Mouse (Mus musculus): ENCODE data around the gene Gm20388. TPM values are rescaled to one million over a fixed set of nuclear protein-coding genes. Genes with fewer than 3 reads are reported as not detected.

Gene Gm20388
- polyA plus RNA-seq, 1 experiment = 23.9 TPM

GRCm38 (mm10) chr8:120442306-120443003, 531.8 kb downstream of the Gm20388 start:
- no peak overlapping the region for H3K27ac ChIP-seq (ENCODE audit: insufficient read depth, low read length)
- no peak overlapping the region for H3K4me3 ChIP-seq (ENCODE audit: insufficient read depth, low read length)
- TF ChIP-seq CTCF (IDR thresholded peaks at IDR 0.05; ENCODE audit: extremely low read depth, insufficient read depth, low read length) (no peak), POLR2A (IDR thresholded peaks at IDR 0.05; ENCODE audit: extremely low read depth, insufficient read depth, low read length) (no peak)
- peaks cover 18% of the 10 kb centered on the region for H3K4me1 ChIP-seq (ENCODE audit: control insufficient read depth, insufficient read depth, low read length)

DNA sequence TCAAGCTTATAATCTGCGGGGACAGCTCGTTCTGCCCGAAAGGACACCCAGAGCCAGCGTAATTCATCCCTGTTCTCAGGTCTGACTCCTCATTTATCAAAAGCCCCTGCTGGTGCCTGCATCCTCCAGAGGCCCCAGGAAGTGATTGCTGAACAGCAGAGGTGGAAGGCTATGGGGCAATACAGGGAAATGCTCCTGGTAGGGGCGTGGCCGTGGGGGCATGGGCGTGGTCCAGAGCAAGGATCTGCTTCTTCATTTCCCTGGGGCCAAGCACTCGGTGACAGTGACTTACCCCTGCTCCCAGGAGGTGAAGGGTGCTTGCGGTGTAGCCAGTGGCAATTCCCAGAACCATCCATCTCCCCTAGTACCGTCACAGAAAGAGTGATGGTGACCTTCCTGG, 534.6 kb downstream of the Gm20388 start:
- H3K4me1 ChIP-seq (ENCODE audit: control insufficient read depth, insufficient read depth, low read length) = peaks cover 8% of the 10 kb centered on the region
- H3K27ac ChIP-seq (ENCODE audit: insufficient read depth, low read length) = no peak overlapping the region
- H3K4me3 ChIP-seq (ENCODE audit: insufficient read depth, low read length) = no peak overlapping the region
- no peak for TF ChIP-seq POLR2A (IDR thresholded peaks at IDR 0.05; ENCODE audit: extremely low read depth, insufficient read depth, low read length)
- TF ChIP-seq CTCF (IDR thresholded peaks at IDR 0.05; ENCODE audit: extremely low read depth, insufficient read depth, low read length) = no peak

- Histone ChIP-seq H3K27ac (ENCODE audit: insufficient read depth, low read length) (no peak overlapping the region), H3K4me3 (ENCODE audit: insufficient read depth, low read length) (no peak overlapping the region), H3K4me1 (ENCODE audit: control insufficient read depth, insufficient read depth, low read length) (0 out of 2 replicates have a peak, but pooled peaks cover 2% of the 10 kb centered on the region)
- no peak for TF ChIP-seq POLR2A (IDR thresholded peaks at IDR 0.05; ENCODE audit: extremely low read depth, insufficient read depth, low read length)
- no peak for TF ChIP-seq CTCF (IDR thresholded peaks at IDR 0.05; ENCODE audit: extremely low read depth, insufficient read depth, low read length)
Measured at GRCm38 (mm10) chr8:120448131-120448530, 537.5 kb downstream of the Gm20388 start.

- TF ChIP-seq POLR2A (IDR thresholded peaks at IDR 0.05; ENCODE audit: extremely low read depth, insufficient read depth, low read length) (no peak), CTCF (IDR thresholded peaks at IDR 0.05; ENCODE audit: extremely low read depth, insufficient read depth, low read length) (no peak)
- 0 out of 2 replicates have a peak, but pooled peaks cover 2% of the 10 kb centered on the region for H3K4me1 ChIP-seq (ENCODE audit: control insufficient read depth, insufficient read depth, low read length)
Measured at GRCm38 (mm10) chr8:120449139-120449538, 538.5 kb downstream of the Gm20388 start.

GRCm38 (mm10) chr8:120449608-120450031, 539.0 kb downstream of the Gm20388 start:
- TF ChIP-seq CTCF (IDR thresholded peaks at IDR 0.05; ENCODE audit: extremely low read depth, insufficient read depth, low read length) = no peak
- no peak for TF ChIP-seq POLR2A (IDR thresholded peaks at IDR 0.05; ENCODE audit: extremely low read depth, insufficient read depth, low read length)
- Histone ChIP-seq H3K4me1 (ENCODE audit: control insufficient read depth, insufficient read depth, low read length) (0 out of 2 replicates have a peak, but pooled peaks cover 2% of the 10 kb centered on the region), H3K27ac (ENCODE audit: insufficient read depth, low read length) (peak overlapping the region; percentile 59; the same call in 1 of the 2 replicates), H3K4me3 (ENCODE audit: insufficient read depth, low read length) (no peak overlapping the region)

More at GRCm38 (mm10) chr8:120449139-120449538, 538.5 kb downstream of the Gm20388 start:
- no peak overlapping the region for H3K4me3 ChIP-seq (ENCODE audit: insufficient read depth, low read length)
- H3K27ac ChIP-seq (ENCODE audit: insufficient read depth, low read length) = peak overlapping the region; percentile 59

GRCm38 (mm10) chr8:120452111-120452510, 541.5 kb downstream of the Gm20388 start:
- 0 out of 2 replicates have a peak, but pooled peaks cover 2% of the 10 kb centered on the region for H3K4me1 ChIP-seq (ENCODE audit: control insufficient read depth, insufficient read depth, low read length)
- TF ChIP-seq POLR2A (IDR thresholded peaks at IDR 0.05; ENCODE audit: extremely low read depth, insufficient read depth, low read length) (no peak), CTCF (IDR thresholded peaks at IDR 0.05; ENCODE audit: extremely low read depth, insufficient read depth, low read length) (no peak)
- H3K27ac ChIP-seq (ENCODE audit: insufficient read depth, low read length) = no peak overlapping the region
- H3K4me3 ChIP-seq (ENCODE audit: insufficient read depth, low read length) = no peak overlapping the region

DNA sequence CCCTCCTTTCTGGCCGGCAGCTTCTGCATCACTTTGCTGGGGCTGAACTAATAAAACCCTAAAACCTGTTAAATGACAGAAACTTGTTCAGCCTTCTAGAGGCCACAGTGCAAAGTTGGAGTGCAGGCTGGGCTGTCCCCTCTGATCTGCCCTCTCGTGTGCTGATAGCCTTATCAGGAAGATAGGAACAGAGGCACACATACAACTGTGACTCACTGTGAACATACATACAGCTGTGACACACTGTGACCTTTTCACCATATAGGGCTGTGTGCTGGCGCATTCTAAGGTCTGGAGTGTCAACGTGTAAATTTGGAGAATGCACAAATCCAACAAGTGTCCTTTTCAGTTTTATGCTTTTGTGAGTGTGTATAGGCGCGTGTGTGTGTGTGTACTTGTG, 543.8 kb downstream of the Gm20388 start:
- Histone ChIP-seq H3K4me1 (ENCODE audit: control insufficient read depth, insufficient read depth, low read length) (no peaks in the 10 kb centered on the region), H3K4me3 (ENCODE audit: insufficient read depth, low read length) (no peak overlapping the region), H3K27ac (ENCODE audit: insufficient read depth, low read length) (no peak overlapping the region)
- TF ChIP-seq POLR2A (IDR thresholded peaks at IDR 0.05; ENCODE audit: extremely low read depth, insufficient read depth, low read length) = no peak
- no peak for TF ChIP-seq CTCF (IDR thresholded peaks at IDR 0.05; ENCODE audit: extremely low read depth, insufficient read depth, low read length)

- no peak overlapping the region for H3K27ac ChIP-seq (ENCODE audit: insufficient read depth, low read length)
- peaks cover under 1% of the 10 kb centered on the region; the same call in 1 of the 2 replicates for H3K4me1 ChIP-seq (ENCODE audit: control insufficient read depth, insufficient read depth, low read length)
- no peak overlapping the region for H3K4me3 ChIP-seq (ENCODE audit: insufficient read depth, low read length)
- TF ChIP-seq POLR2A (IDR thresholded peaks at IDR 0.05; ENCODE audit: extremely low read depth, insufficient read depth, low read length) = no peak
- no peak for TF ChIP-seq CTCF (IDR thresholded peaks at IDR 0.05; ENCODE audit: extremely low read depth, insufficient read depth, low read length)
Measured at GRCm38 (mm10) chr8:120460375-120460774, 549.7 kb downstream of the Gm20388 start.

DNA sequence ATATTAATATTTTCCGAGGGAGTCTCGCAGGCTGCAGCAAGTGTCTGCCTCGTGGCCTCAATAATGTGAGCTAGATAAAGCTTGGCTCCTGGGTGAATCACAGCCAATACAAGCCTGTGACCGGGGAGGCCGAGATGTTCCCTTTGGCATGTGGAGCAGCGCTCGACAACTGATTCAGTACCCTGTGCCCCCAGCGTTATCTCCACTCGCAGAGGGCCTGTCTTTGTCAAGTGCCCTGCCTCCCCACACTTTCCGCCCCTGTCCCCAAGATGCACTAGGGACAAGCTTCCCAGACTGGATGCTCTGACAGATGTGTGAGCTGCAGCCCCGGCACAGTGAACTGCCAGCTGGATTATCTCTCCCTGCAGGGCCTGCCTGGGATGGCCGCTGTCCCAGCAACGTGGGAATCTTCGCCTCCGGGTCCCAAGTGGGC, 551.5 kb downstream of the Gm20388 start:
- H3K27ac ChIP-seq (ENCODE audit: insufficient read depth, low read length) = no peak overlapping the region
- H3K4me3 ChIP-seq (ENCODE audit: insufficient read depth, low read length) = no peak overlapping the region
- peaks cover 2% of the 10 kb centered on the region; the same call in 1 of the 2 replicates for H3K4me1 ChIP-seq (ENCODE audit: control insufficient read depth, insufficient read depth, low read length)
- TF ChIP-seq CTCF (IDR thresholded peaks at IDR 0.05; ENCODE audit: extremely low read depth, insufficient read depth, low read length) (no peak), POLR2A (IDR thresholded peaks at IDR 0.05; ENCODE audit: extremely low read depth, insufficient read depth, low read length) (no peak)

GRCm38 (mm10) chr8:120462611-120463010, 552.0 kb downstream of the Gm20388 start:
- H3K4me3 ChIP-seq (ENCODE audit: insufficient read depth, low read length) = no peak overlapping the region
- TF ChIP-seq CTCF (IDR thresholded peaks at IDR 0.05; ENCODE audit: extremely low read depth, insufficient read depth, low read length) = no peak
- peaks cover 2% of the 10 kb centered on the region; the same call in 1 of the 2 replicates for H3K4me1 ChIP-seq (ENCODE audit: control insufficient read depth, insufficient read depth, low read length)
- H3K27ac ChIP-seq (ENCODE audit: insufficient read depth, low read length) = no peak overlapping the region

Measured in cortical plate, adult 2 months (tissue).